Mouse (Mus musculus): Measurements from ENCODE around the gene Tns3.
"Not testable (repeated sequence)": the region's sequence is repeated elsewhere in the genome, so short reads cannot be mapped to it uniquely, and the experiment has no call there.

Gene Tns3

DNA sequence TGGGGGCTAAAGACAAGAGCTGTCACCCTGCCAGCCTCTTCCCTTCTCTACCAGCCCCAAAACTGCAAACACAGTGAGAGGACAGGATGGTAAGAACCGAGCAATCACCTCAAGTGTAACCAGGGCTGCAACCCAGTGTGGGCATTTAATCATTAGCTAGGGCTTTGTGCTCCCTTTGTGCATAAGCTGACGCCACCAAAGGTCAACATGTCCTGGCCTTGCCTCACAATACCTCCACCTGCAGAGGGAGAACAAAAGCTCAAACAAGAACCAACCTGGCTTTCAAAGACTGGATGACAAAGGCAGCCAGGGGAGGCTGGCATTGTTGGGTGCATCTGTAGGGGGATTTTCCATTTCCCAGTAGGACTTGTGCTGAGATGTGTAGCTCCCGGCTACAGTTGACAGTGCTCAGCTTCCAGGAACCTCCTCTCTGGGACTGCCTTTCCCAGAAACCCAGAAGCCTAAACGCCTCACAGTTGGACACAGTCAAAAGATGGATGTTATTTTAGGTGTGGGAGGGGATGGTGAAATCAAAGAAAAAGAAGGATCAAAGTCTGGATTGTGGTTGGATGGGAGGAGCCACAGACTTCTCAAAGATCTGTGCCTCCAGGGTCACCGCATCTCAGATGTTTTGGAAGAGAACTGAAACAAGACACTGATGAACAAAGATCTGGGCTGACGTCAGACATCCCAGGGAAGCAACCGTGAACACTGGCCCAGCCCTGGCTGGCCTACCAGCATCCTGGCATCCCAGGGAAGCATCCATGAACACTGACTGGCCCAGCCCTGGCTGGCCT, 94.9 kb downstream of the Tns3 start:
- DNase-seq, result no peak

DNA sequence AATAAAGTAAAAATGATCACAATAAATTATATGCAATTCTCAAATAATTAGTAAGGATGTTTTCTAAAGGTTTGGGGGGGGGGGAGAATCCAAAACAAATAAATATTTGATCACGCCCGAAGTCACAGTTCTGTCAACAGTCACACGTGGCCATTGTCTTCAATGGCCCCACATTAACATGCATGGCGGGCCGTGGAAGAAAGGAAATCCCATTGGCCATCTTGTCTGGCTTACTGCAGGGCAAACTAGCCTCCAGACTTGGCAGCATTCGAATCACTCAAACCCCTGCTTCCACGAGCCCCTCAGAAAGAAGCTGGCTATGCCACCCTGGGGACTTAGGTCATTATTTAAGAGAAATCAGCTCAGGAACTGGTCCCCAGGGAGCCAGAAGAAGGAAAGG, 95.5 kb downstream of the Tns3 start:
- DNase-seq, result no peak

DNA sequence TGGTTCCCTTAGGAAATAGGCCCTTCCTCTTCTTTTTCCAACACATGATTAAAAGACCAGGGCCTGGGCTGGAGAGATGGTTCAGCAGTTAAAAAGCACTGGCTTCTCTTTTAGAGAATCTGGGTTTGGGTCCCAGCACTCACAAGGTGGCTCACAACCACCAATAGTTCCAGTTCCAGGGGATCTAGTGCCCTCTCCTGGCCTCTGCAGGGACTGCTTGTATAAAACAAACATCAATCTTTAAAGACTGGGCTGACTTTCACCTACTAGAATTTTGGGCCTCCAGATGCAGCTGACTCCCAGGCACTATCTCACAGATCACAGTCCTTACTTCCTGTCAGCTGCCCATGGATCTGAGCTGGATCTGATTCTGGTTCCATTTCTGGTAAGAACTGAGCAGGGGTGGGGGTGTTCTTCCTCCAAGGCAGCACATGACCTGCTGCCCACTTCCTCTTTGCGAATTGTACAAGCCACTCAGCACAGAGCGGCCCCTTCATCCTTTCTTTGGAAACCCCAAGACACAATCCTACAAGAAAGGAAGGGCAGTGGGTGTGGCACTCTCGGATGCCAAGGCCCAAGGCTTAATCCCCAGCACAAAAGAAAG, 98.0 kb downstream of the Tns3 start:
- no peak for DNase-seq

- DNase-seq, result no peak
Measured at GRCm38 (mm10) chr11:8558761-8559282, 105.5 kb downstream of the Tns3 start.

- peak; percentile 6 to 15 for DNase-seq
Measured at GRCm38 (mm10) chr11:8558258-8558657, 106.1 kb downstream of the Tns3 start.

DNA sequence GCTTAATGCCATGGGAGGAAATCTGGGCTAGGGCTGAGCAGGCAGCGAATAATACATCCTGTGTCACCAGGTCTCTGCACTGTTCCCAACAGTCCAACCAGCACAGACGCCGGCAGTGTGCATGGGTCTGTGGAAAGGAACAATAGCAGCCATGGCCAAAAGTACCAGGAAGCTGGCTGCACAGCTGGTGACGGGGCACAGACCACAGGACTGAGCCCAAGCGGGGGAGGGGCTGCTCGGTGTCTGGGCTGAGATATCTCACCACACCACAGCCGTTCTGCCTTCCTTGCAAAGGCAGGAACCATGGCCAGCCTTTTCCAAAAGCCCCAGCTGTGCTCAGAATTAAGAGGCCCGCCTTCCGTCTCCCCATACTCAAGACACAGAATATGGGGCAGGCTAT, 107.3 kb downstream of the Tns3 start:
- DNase-seq, result no peak

- DNase-seq, result no peak
Measured at GRCm38 (mm10) chr11:8551710-8552109, 112.6 kb downstream of the Tns3 start.

- no peak for DNase-seq
Measured at GRCm38 (mm10) chr11:8547661-8548060, 116.7 kb downstream of the Tns3 start.

GRCm38 (mm10) chr11:8545798-8546197, 118.5 kb downstream of the Tns3 start:
- no peak for DNase-seq

DNA sequence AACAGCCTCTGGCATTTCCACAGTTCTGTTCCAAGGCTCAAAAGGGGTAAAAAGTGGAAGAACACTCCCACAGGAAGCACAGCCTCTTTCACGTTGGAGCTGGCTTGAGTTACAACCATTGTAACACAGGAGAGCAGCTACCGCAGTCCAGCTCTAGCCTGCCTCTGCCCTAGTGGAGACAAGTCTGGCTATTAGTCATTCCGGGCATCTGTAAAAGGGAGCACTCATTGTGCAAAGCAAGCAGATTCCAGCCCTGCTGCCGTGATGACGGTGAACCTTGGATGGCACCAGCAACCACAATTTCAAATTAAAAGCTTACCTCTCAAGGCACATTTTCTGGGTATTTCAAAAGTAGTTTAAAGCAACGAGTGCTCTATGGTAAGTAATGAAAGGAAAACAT, 120.0 kb downstream of the Tns3 start:
- DNase-seq, result no peak

GRCm38 (mm10) chr11:8541222-8541815, 123.0 kb downstream of the Tns3 start:
- no peak for DNase-seq

GRCm38 (mm10) chr11:8539593-8540265, 124.6 kb downstream of the Tns3 start:
- DNase-seq, result no peak

- DNase-seq, result no peak
Measured at GRCm38 (mm10) chr11:8537013-8537614, 127.2 kb downstream of the Tns3 start.

DNA sequence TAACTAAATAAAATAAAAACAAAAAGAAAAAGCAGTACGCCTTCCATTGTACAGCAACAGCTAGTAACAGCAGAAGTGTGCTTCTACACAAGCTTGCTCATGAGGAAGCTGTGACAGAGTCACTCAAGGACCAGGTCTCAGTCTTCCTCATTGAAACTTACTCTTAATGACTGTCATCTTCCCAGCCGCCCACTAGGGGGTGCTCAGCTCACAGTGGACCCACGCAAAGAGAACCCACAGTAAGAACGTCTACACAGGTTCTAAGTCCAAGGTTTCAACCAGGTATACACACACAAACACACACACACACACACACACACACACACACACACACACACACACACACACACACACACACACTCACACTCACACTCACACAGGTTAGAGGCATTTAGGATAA, 129.4 kb downstream of the Tns3 start:
- peak; percentile 37 to 68 for DNase-seq

GRCm38 (mm10) chr11:8532771-8533170, 131.6 kb downstream of the Tns3 start:
- DNase-seq, result not testable (repeated sequence)

- no peak for DNase-seq
Measured at GRCm38 (mm10) chr11:8532112-8532747, 132.1 kb downstream of the Tns3 start.

DNA sequence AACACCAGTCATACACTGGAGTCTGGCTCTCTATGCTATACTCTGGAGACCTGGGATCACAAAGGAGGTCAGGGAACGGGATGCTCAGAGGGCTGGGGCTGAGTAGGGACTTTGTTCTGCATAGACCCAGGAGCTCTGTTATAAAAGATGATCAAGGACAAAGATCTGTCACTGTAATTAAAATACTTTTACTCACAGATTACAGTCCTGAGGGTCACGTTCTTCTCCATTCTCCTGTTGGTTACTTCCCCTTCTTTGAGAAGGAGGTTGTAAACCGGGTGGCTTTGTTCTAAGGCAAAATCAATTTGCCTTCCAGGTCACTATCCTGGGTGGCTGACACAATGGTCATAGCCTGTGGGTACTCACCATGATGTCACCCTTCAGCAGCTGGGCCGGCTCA, 133.8 kb downstream of the Tns3 start:
- no peak for DNase-seq

DNA sequence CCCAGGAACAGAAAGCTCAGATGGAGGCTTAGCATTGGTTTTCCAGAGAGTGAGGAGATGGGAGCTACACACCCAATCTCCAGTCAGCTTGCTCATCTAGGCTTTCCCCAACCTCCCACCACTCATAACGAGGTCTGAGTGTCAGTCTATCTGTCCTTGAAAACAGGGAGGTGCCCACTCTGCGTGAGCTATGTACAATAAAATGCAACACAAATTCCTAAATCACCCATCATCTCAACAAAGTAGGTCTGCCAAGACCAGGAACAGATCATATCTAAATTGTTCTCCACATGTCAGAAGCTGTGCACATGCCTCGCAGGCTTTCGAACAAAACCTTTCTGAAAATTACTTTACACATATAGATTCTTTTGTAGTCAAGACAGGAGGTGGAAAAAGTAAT, 134.3 kb downstream of the Tns3 start:
- DNase-seq, result no peak

GRCm38 (mm10) chr11:8525463-8526145, 138.7 kb downstream of the Tns3 start:
- DNase-seq, result no peak

- DNase-seq, result peak; percentile 77 to 87
Measured at GRCm38 (mm10) chr11:8523344-8524126, 140.8 kb downstream of the Tns3 start.
